Mouse (Mus musculus) gastrocnemius, adult 18-20 months (tissue): Measurements from ENCODE around the gene Zfp566. TPM values are rescaled to one million over a fixed set of nuclear protein-coding genes. Genes with fewer than 3 reads are reported as not detected.

Experiments used
- DNase-seq: peaks from one replicate; pipeline ENCODE4 v3.0.0; 2021; ENCODE audit warnings: low spot score
- microRNA-seq: library from miRNA; unstranded; fragments of <30 nt; microRNA quantifications from one replicate; pipeline ENCODE4 v1.2.0, GENCODE M21; 2021
- total RNA-seq, 2 experiments: library from RNA; stranded (reverse); gene quantifications; 2 replicates each; pipeline ENCODE4 v1.2.3; 2021

Zfp566 gene
- total RNA-seq, 2 experiments from 2014 or later = 2.2 to 3.4 TPM

GRCm38 (mm10) chr7:30060341-30060740 is 30.0 kb downstream of the Zfp566 start:
- DNase-seq = peak; percentile 25

GRCm38 (mm10) chr7:30053591-30053990 is 36.7 kb downstream of the Zfp566 start:
- no peak for DNase-seq

- DNase-seq = peak; percentile 90
These were observed 39.3 kb downstream of the Zfp566 start, which contains the start of gene Zfp14 for GRCm38 (mm10) chr7:30050882-30051548. Gene Zfp14, minus strand, starts transcription at chr7:30051380.

- no peak for DNase-seq
These were observed 42.2 kb downstream of the Zfp566 start for GRCm38 (mm10) chr7:30048126-30048525.

- DNase-seq = no peak
These were observed 46.0 kb downstream of the Zfp566 start for GRCm38 (mm10) chr7:30044354-30044753.

- DNase-seq = no peak
These were observed 56.0 kb downstream of the Zfp566 start for GRCm38 (mm10) chr7:30034331-30034730.

- no peak for DNase-seq
These were observed 58.9 kb downstream of the Zfp566 start for GRCm38 (mm10) chr7:30031379-30031778.

GRCm38 (mm10) chr7:30030677-30031076 is 59.6 kb downstream of the Zfp566 start:
- DNase-seq = no peak

GRCm38 (mm10) chr7:30028572-30028971 is 61.8 kb downstream of the Zfp566 start:
- DNase-seq = no peak

Small RNAs within 50 kb of the gene (microRNA-seq; reads per million reads assigned to microRNA genes)
- gene Gm23368 = not detected

Other genes starting within 250 kb of the Zfp566 start
- 1 to 10 TPM; 2.3 TPM for gene Zfp940, start 236.9 kb downstream of the Zfp566 start, total RNA-seq
- 1 to 10 TPM; 2.9 to 3.7 TPM for gene Zfp420, start 230.5 kb downstream of the Zfp566 start, total RNA-seq
- gene Zfp27, start 184.0 kb downstream of the Zfp566 start, total RNA-seq = 1 to 10 TPM; 7.9 to 8.1 TPM
- 1 to 10 TPM; 4.2 to 4.6 TPM for gene Zfp383, start 182.3 kb downstream of the Zfp566 start, total RNA-seq
- gene Zfp74, start 136.4 kb downstream of the Zfp566 start, total RNA-seq = 1 to 10 TPM; 5.4 to 6.4 TPM
- 10 to 100 TPM; 11.0 to 16.9 TPM for gene Zfp568, start 106.6 kb downstream of the Zfp566 start, total RNA-seq
- gene Zfp14, start 39.1 kb downstream of the Zfp566 start, total RNA-seq = 1 to 10 TPM; 2.1 to 2.3 TPM
- gene Zfp82, start 17.6 kb downstream of the Zfp566 start, total RNA-seq = 1 to 10 TPM; 1.6 to 2.7 TPM
- gene Gm26920, start 117 bp downstream of the Zfp566 start, total RNA-seq = not detected
- 10 to 100 TPM; 33.3 to 37.9 TPM for gene Zfp260, start 4.2 kb upstream of the Zfp566 start, total RNA-seq
- 1 to 10 TPM; 1.3 TPM for gene Zfp382, start 31.4 kb upstream of the Zfp566 start, total RNA-seq
- 10 to 100 TPM; 24.7 to 28.7 TPM for gene Zfp146, start 79.2 kb upstream of the Zfp566 start, total RNA-seq
- gene Cox7a1, start 93.6 kb upstream of the Zfp566 start, total RNA-seq = 100 to 1,000 TPM; 938 to 989 TPM
- gene Capns1, start 108.3 kb upstream of the Zfp566 start, total RNA-seq = 100 to 1,000 TPM; 198 to 205 TPM
- gene Polr2i, start 141.4 kb upstream of the Zfp566 start, total RNA-seq = 10 to 100 TPM; 57.1 to 57.7 TPM
- gene Tbcb, start 141.7 kb upstream of the Zfp566 start, total RNA-seq = 10 to 100 TPM; 29.6 to 31.9 TPM
- not detected for gene Ovol3, start 145.2 kb upstream of the Zfp566 start, total RNA-seq
- not detected for gene Thap8, start 189.6 kb upstream of the Zfp566 start, total RNA-seq
- 1 to 10 TPM; 2.0 to 2.2 TPM for gene Wdr62, start 189.9 kb upstream of the Zfp566 start, total RNA-seq
- gene Clip3, start 201.2 kb upstream of the Zfp566 start, total RNA-seq = 1 to 10 TPM; 3.2 to 4.3 TPM
- gene Alkbh6, start 218.2 kb upstream of the Zfp566 start, total RNA-seq = 10 to 100 TPM; 20.6 to 24.6 TPM
- 1 to 10 TPM; 2.0 to 2.1 TPM for gene Syne4, start 224.3 kb upstream of the Zfp566 start, total RNA-seq
- under 1 TPM; 0.59 TPM for gene E130208F15Rik, start 231.2 kb upstream of the Zfp566 start, total RNA-seq
- 1 to 10 TPM; 6.5 to 7.6 TPM for gene Sdhaf1, start 233.4 kb upstream of the Zfp566 start, total RNA-seq